Mouse (Mus musculus) bone marrow macrophage, adult 2 months (primary cell): ENCODE data around the gene Tmsb15l. TPM values are rescaled to one million over a fixed set of nuclear protein-coding genes. Genes with fewer than 3 reads are reported as not detected.

Experiments
- H3K27ac ChIP-seq: 2 replicates; pipeline ENCODE4 v1.5.1; 2012; ENCODE audit warnings: low read depth, low read length; ENCODE audit not compliant: insufficient read depth
- H3K4me1 ChIP-seq: 2 replicates; pipeline ENCODE4 v1.6.1; 2012; ENCODE audit warnings: low read length; ENCODE audit not compliant: control insufficient read depth, insufficient read depth
- H3K4me3 ChIP-seq: 2 replicates; pipeline ENCODE4 v1.5.1; 2012; ENCODE audit warnings: mild to moderate bottlenecking, low read length, moderate library complexity; ENCODE audit not compliant: insufficient read depth
- CTCF ChIP-seq: IDR thresholded peaks from 2 replicates; pipeline ENCODE4 v1.5.1; 2012; ENCODE audit warnings: low read depth, mild to moderate bottlenecking, low read length, moderate library complexity
- POLR2A ChIP-seq: IDR thresholded peaks from 2 replicates; pipeline ENCODE4 v1.6.1; 2012; ENCODE audit warnings: mild to moderate bottlenecking, low read depth, low read length, borderline replicate concordance
- polyA plus RNA-seq: library from polyadenylated mRNA; stranded (reverse); fragments of >200 nt; gene quantifications from 2 replicates; pipeline ENCODE4 v1.2.4, GENCODE M21; 2012; ENCODE audit not compliant: missing spikeins, insufficient read depth, insufficient read length

Gene Tmsb15l
- not detected in 2 replicates for polyA plus RNA-seq

GRCm38 (mm10) chrX:136976424-136977084 is at the start of gene Tmsb15l, which contains the start of gene Tmsb15b1:
Tmsb15l (minus strand) TSS chrX:136976869.
Tmsb15b1 (minus strand) TSS chrX:136976874.
- TF ChIP-seq CTCF (no peak), POLR2A (no peak)
- no peaks in the 10 kb centered on the region for H3K4me1 ChIP-seq
- H3K27ac ChIP-seq: no peak within 1 kb of the TSS
- no peak within 1 kb of the TSS for H3K4me3 ChIP-seq

GRCm38 (mm10) chrX:137019310-137019709 is 42.6 kb upstream of the Tmsb15l start:
- TF ChIP-seq POLR2A (no peak), CTCF (no peak)
- no peak overlapping the region for H3K27ac ChIP-seq
- peaks cover 2% of the 10 kb centered on the region for H3K4me1 ChIP-seq
- H3K4me3 ChIP-seq: no peak overlapping the region

- Histone ChIP-seq H3K4me1 (peaks cover 2% of the 10 kb centered on the region), H3K4me3 (no peak overlapping the region), H3K27ac (no peak overlapping the region)
- TF ChIP-seq CTCF: no peak
- TF ChIP-seq POLR2A: no peak
These were observed 41.0 kb upstream of the Tmsb15l start for GRCm38 (mm10) chrX:137017668-137018067.

- Histone ChIP-seq H3K4me1 (peaks cover 2% of the 10 kb centered on the region), H3K4me3 (no peak overlapping the region), H3K27ac (no peak overlapping the region)
- TF ChIP-seq CTCF (no peak), POLR2A (no peak)
These were observed 38.5 kb upstream of the Tmsb15l start for GRCm38 (mm10) chrX:137015099-137015709.

GRCm38 (mm10) chrX:136996256-136996655 is 19.6 kb upstream of the Tmsb15l start:
- H3K4me3 ChIP-seq: no peak overlapping the region

GRCm38 (mm10) chrX:136993641-136994040 is 17.0 kb upstream of the Tmsb15l start:
- Histone ChIP-seq H3K27ac (no peak overlapping the region), H3K4me1 (no peaks in the 10 kb centered on the region), H3K4me3 (no peak overlapping the region)
- TF ChIP-seq POLR2A (no peak), CTCF (no peak)

More at GRCm38 (mm10) chrX:136996256-136996655, 19.6 kb upstream of the Tmsb15l start:
- Histone ChIP-seq H3K27ac (no peak overlapping the region), H3K4me1 (no peaks in the 10 kb centered on the region)
- TF ChIP-seq CTCF: no peak
- no peak for TF ChIP-seq POLR2A

GRCm38 (mm10) chrX:136992978-136993547 is 16.4 kb upstream of the Tmsb15l start, which contains the start of gene Zcchc18:
Zcchc18 (plus strand) TSS chrX:136993155.
- TF ChIP-seq POLR2A (no peak), CTCF (no peak)
- no peak within 1 kb of the TSS for H3K4me3 ChIP-seq
- H3K4me1 ChIP-seq: no peaks in the 10 kb centered on the region
- no peak within 1 kb of the TSS for H3K27ac ChIP-seq

GRCm38 (mm10) chrX:136992191-136992965 is 15.7 kb upstream of the Tmsb15l start:
- Histone ChIP-seq H3K27ac (no peak overlapping the region), H3K4me3 (no peak overlapping the region), H3K4me1 (no peaks in the 10 kb centered on the region)
- no peak for TF ChIP-seq CTCF
- no peak for TF ChIP-seq POLR2A

GRCm38 (mm10) chrX:136991274-136991673 is 14.6 kb upstream of the Tmsb15l start:
- H3K4me3 ChIP-seq: no peak overlapping the region
- TF ChIP-seq CTCF (no peak), POLR2A (no peak)
- H3K4me1 ChIP-seq: peaks cover 3% of the 10 kb centered on the region
- H3K27ac ChIP-seq: no peak overlapping the region

- H3K27ac ChIP-seq: no peak overlapping the region
- H3K4me3 ChIP-seq: no peak overlapping the region
- H3K4me1 ChIP-seq: peaks cover 6% of the 10 kb centered on the region
- TF ChIP-seq POLR2A: no peak
- TF ChIP-seq CTCF: no peak
These were observed 9.4 kb upstream of the Tmsb15l start for GRCm38 (mm10) chrX:136986039-136986438.
